Mouse (Mus musculus): ENCODE measurements around the gene Pla2g2d.

Gene Pla2g2d

DNA sequence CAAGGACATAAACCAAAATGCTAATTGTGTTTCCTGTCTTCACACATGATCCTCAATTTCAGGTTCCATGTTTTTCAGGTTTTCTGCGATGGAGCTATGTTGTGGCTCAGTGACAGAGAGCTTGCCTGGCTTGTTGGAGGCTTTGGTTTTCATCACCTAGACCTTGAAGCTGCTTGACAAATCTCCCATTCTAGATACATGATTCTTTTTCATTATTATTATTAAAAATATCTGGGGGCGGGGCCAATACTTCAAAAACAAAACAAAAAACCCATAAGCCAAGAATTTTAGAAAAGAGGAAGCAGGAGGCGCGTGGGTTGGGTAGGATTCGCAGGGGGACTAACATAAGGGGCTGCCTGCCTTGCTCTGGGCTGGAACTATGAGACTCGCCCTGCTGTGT lies at the start of gene Pla2g2d:
Gene Pla2g2d (plus strand): TSS at position 301 of the 400 bp plus-strand sequence.
- no peak for DNase-seq

GRCm38 (mm10) chr4:138725751-138726150 lies 49.8 kb upstream of the Pla2g2d start:
- no peak for DNase-seq

GRCm38 (mm10) chr4:138729018-138729703 lies 46.4 kb upstream of the Pla2g2d start:
- no peak for DNase-seq

DNA sequence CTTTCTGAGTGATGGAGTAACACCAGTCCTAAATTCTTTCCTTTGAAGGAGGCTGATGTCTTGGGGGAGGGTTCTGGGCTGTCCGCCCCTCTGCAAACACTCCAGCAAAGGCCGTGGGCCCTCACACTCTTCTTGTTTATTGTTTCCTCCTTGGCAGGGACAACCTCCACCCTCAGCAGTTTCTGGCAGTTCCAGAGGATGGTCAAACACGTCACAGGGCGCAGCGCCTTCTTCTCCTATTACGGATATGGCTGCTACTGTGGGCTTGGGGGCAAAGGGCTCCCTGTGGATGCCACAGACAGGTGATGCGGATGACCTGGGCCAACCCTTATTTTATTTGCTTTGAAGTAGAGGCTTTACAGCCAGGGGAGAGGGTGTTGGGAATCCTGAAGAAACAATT lies 41.4 kb upstream of the Pla2g2d start:
- no peak for DNase-seq

DNA sequence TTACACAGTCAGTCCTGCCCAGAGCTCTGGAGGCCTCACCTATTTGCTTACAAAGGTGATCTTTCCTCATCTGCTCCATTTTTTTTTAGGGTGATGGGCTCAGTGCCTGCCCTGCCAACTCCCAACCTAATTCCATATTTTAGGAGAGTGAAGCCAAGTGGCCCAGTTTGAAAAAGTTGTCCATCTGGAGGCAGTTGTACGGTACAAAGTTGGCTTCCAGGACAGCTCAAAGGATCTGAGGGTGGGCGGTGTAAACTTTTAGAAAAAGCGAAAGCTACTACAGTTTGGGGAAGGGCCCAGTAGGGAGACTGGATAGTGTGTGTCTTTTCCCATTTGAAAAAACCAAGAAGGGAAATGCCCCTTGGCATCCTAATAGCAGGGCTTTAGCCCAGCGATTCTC lies 40.7 kb upstream of the Pla2g2d start:
- no peak for DNase-seq

DNA sequence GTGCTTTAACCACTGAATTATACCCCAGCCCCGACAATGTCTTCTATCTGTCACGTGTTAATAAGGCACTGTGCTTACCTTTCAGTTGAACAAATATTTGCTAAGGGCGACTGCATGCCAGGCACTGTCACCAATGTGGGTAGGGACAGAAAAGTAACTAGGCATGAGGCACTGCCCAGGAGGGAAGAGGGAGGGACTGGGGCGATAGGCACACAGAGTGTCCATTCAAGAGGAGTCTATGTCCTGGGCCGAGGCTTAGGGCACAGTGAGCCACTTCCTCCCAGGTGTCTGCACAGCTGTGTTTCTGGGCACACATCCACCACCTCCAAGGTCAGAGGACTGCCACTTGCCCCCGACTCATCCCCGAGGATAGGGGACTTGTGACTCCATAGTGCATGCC lies 38.5 kb upstream of the Pla2g2d start, which contains the start of gene Ubxn10:
Gene Ubxn10 (minus strand): TSS at position 137 of the 400 bp plus-strand sequence.
- DNase-seq = no peak

DNA sequence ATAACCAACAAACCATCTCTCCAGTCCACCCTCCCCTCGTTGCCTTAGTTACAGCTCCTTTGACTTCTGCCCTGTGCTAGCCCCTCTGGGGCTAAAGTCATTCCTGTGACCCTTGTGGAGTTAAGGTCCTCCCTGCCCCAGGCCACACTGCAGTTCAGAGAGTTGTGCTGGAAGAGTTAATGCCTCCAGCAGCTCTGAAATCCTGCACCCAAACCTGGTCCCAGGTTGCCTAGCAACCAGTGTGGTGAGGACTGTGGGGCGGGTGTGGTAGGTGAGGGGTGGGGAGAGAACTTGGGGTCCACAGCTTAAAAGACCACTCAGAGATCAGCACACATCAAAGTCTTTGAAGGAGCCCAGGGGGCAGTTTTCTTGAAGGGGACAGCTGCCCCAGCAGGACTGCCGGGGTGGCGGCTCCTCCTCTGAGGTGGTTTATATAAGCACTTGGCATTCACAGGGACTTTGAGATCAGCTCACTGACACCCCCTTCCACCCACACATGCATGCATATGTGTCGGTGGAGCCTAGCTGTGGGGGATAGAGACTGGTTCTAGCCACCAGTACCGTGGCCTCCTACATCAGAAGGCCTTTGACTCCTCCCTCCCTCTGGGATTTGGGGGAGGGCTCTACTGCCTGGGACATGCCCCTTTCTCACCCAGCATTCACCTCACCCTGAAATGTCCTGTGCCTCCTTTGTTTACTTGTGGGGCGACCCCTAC lies 36.2 kb upstream of the Pla2g2d start:
- DNase-seq = no peak

- no peak for DNase-seq
Observed at GRCm38 (mm10) chr4:138745884-138746283, 29.7 kb upstream of the Pla2g2d start.

- DNase-seq = no peak
Observed at GRCm38 (mm10) chr4:138746866-138747265, 28.7 kb upstream of the Pla2g2d start.

GRCm38 (mm10) chr4:138747851-138748250 lies 27.7 kb upstream of the Pla2g2d start:
- peak; percentile 57 for DNase-seq

GRCm38 (mm10) chr4:138748369-138749072 lies 27.0 kb upstream of the Pla2g2d start:
- peak; percentile 50 for DNase-seq

GRCm38 (mm10) chr4:138752603-138753002 lies 22.9 kb upstream of the Pla2g2d start:
- no peak for DNase-seq

DNA sequence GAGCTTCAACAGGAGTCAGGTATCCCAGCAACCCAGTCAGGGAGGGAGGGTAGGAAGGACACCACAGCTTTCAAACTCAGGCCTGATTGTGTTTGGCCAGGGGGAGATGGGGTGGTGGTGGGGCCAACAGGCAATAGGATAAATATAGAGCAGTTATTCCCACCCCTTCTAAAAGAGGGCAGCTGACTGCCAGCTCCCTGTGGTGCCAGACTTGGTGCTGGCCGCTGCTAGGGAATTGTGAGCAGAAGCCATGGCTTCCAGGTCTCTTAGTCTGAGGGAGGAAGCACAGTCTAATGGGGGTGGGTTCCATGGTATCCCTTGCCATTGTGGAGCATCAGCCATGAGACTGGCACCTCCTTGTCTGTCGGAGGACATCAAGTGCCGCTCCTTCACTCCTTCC lies 21.9 kb upstream of the Pla2g2d start:
- DNase-seq = no peak

- DNase-seq = no peak
Observed at GRCm38 (mm10) chr4:138754432-138754831, 21.1 kb upstream of the Pla2g2d start.

- no peak for DNase-seq
Observed at GRCm38 (mm10) chr4:138755439-138755838, 20.1 kb upstream of the Pla2g2d start.

GRCm38 (mm10) chr4:138755983-138756382 lies 19.6 kb upstream of the Pla2g2d start:
- no peak for DNase-seq

GRCm38 (mm10) chr4:138757416-138757815 lies 18.1 kb upstream of the Pla2g2d start, which contains the start of gene Pla2g2f:
Gene Pla2g2f (minus strand): TSS chr4:138757626.
- DNase-seq = no peak

- no peak for DNase-seq
Observed at GRCm38 (mm10) chr4:138762266-138762665, 13.3 kb upstream of the Pla2g2d start.

DNA sequence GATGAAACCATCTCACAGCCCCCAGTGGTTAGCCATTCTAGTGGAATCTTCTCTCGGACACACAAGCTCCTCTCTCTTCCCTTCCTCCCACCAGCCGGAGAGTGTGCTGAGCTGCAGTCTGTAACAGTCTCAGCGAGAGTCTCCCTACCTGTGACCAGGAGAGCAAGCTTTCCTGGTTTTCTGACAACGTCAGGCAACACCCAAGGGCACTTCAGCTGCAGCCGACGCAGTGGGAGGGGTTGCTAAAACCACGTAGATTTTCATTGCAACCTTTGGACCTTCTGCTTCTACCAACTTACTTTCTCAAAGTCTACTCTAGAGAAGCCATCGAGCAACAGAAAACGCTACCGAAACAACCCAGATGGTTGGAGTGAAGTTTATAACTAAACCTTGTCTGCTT lies 3.6 kb upstream of the Pla2g2d start:
- no peak for DNase-seq

DNA sequence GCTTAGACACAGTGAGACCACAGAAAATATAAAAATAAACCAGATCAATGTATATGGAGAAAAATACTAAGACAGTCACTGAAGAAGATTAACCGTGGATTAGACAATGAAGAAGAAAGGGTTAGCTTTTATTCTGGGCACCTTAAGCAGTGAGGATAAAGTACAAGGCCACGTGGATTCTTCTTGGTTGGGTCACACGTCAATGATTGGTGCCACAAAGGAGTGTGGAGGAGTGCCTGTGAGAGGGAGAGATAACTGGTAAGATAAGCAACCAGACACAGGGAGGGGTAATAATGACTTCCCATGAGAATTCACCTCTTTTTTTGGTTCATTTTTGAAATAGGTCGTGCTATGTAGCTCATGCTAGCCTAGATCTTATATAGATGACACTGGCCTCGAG lies 3.1 kb upstream of the Pla2g2d start:
- DNase-seq = no peak

GRCm38 (mm10) chr4:138777417-138778407 lies 2.2 kb downstream of the Pla2g2d start:
- no peak for DNase-seq

DNA sequence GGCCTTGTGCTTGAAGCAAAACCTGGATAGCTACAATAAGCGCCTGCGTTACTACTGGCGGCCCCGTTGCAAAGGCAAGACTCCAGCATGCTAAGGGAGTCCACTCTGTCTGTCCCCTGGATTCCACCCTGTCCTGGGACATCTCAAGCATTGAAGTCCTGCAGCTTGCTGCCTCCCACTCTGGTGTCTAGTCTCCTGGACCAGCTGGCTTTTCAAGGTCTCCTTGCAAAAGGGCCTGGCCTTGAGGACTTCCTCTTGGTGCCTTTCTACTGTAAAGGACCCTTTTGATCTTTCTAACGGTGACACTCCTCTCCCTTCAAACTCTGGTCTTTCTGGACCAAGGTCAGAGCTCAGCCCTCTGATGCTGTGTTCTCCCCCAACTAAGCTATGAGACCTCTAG lies 4.8 kb downstream of the Pla2g2d start:
- DNase-seq = no peak

Data from right cerebral cortex, postnatal 14 days (tissue).